Mouse (Mus musculus): ENCODE measurements around the gene Anpep. TPM values are rescaled to one million over a fixed set of nuclear protein-coding genes. Genes with fewer than 3 reads are reported as not detected.

Anpep gene
- total and polyA plus RNA-seq, 3 experiments = 7.6 to 77.2 (median 40.2) TPM

- TF ChIP-seq ZC3H11A (IDR thresholded peaks at IDR 0.05; ENCODE audit: low read depth, low read length) = peak; percentile 57
- peak; percentile 66; the same call in 1 of the 2 replicates for TF ChIP-seq MYC (IDR thresholded peaks at IDR 0.05; ENCODE audit: low read depth, low read length)
- no peak for TF ChIP-seq MYB (IDR thresholded peaks at IDR 0.05; ENCODE audit: low read depth, low read length)
- no peak for TF ChIP-seq TBP (IDR thresholded peaks at IDR 0.05; ENCODE audit: low read depth, low read length)
These were observed 79.9 kb downstream of the Anpep start (continued) for GRCm38 (mm10) chr7:79780647-79781626.

Other genes with a start within 250 kb of the Anpep start
- not detected in 2 replicates for gene Rhcg, start 243.4 kb downstream of the Anpep start, total RNA-seq (2012; rRNA removed)
- gene Rhcg, start 243.4 kb downstream of the Anpep start, polyA plus RNA-seq (2012; ENCODE audit: insufficient read depth in 1 of 2, insufficient read length in 2 of 2, low read depth in 1 of 2, low replicate concordance in 2 of 2, missing spikeins in 1 of 2) = not detected
- 10.6 and 12.9 TPM in 2 replicates for gene Ticrr, start 200.9 kb downstream of the Anpep start, total RNA-seq (2012; rRNA removed)
- 10 to 100 TPM; 23.8 to 55.6 TPM for gene Ticrr, start 200.9 kb downstream of the Anpep start, polyA plus RNA-seq (2012; ENCODE audit: insufficient read depth in 1 of 2, insufficient read length in 2 of 2, low read depth in 1 of 2, low replicate concordance in 2 of 2, missing spikeins in 1 of 2)
- gene Kif7, start 145.3 kb downstream of the Anpep start, total RNA-seq (2012; rRNA removed) = 12.1 and 13.1 TPM in 2 replicates
- gene Kif7, start 145.3 kb downstream of the Anpep start, polyA plus RNA-seq (2012; ENCODE audit: insufficient read depth in 1 of 2, insufficient read length in 2 of 2, low read depth in 1 of 2, low replicate concordance in 2 of 2, missing spikeins in 1 of 2) = 10 to 100 TPM in 1 of 2 experiments, not detected in 1; 15.6 TPM
- gene Plin1, start 128.2 kb downstream of the Anpep start, total RNA-seq (2012; rRNA removed) = 0.10 and 0.19 TPM in 2 replicates
- under 1 TPM in 1 of 2 experiments, not detected in 1; 0.08 TPM for gene Plin1, start 128.2 kb downstream of the Anpep start, polyA plus RNA-seq (2012; ENCODE audit: insufficient read depth in 1 of 2, insufficient read length in 2 of 2, low read depth in 1 of 2, low replicate concordance in 2 of 2, missing spikeins in 1 of 2)
- 3.4 and 3.9 TPM in 2 replicates for gene Pex11a, start 117.9 kb downstream of the Anpep start, total RNA-seq (2012; rRNA removed)
- 1 to 10 TPM in 1 of 2 experiments, not detected in 1; 8.7 TPM for gene Pex11a, start 117.9 kb downstream of the Anpep start, polyA plus RNA-seq (2012; ENCODE audit: insufficient read depth in 1 of 2, insufficient read length in 2 of 2, low read depth in 1 of 2, low replicate concordance in 2 of 2, missing spikeins in 1 of 2)
- gene Wdr93, start 117.9 kb downstream of the Anpep start, total RNA-seq (2012; rRNA removed) = 0.16 and 0.23 TPM in 2 replicates
- gene Wdr93, start 117.9 kb downstream of the Anpep start, polyA plus RNA-seq (2012; ENCODE audit: insufficient read depth in 1 of 2, insufficient read length in 2 of 2, low read depth in 1 of 2, low replicate concordance in 2 of 2, missing spikeins in 1 of 2) = under 1 TPM in 1 of 2 experiments, not detected in 1; 0.40 TPM
- gene Mesp1, start 67.3 kb downstream of the Anpep start, total RNA-seq (2012; rRNA removed) = not detected in 2 replicates
- not detected for gene Mesp1, start 67.3 kb downstream of the Anpep start, polyA plus RNA-seq (2012; ENCODE audit: insufficient read depth in 1 of 2, insufficient read length in 2 of 2, low read depth in 1 of 2, low replicate concordance in 2 of 2, missing spikeins in 1 of 2)
- gene Mesp2, start 50.3 kb downstream of the Anpep start, total RNA-seq (2012; rRNA removed) = not detected in 2 replicates
- gene Mesp2, start 50.3 kb downstream of the Anpep start, polyA plus RNA-seq (2012; ENCODE audit: insufficient read depth in 1 of 2, insufficient read length in 2 of 2, low read depth in 1 of 2, low replicate concordance in 2 of 2, missing spikeins in 1 of 2) = not detected
- 8.3 and 8.6 TPM in 2 replicates for gene Ap3s2, start 59.6 kb upstream of the Anpep start, total RNA-seq (2012; rRNA removed)
- 10 to 100 TPM; 18.2 to 91.2 TPM for gene Ap3s2, start 59.6 kb upstream of the Anpep start, polyA plus RNA-seq (2012; ENCODE audit: insufficient read depth in 1 of 2, insufficient read length in 2 of 2, low read depth in 1 of 2, low replicate concordance in 2 of 2, missing spikeins in 1 of 2)
- gene Arpin, start 74.3 kb upstream of the Anpep start, total RNA-seq (2012; rRNA removed) = not detected in 2 replicates
- gene Arpin, start 74.3 kb upstream of the Anpep start, polyA plus RNA-seq (2012; ENCODE audit: insufficient read depth in 1 of 2, insufficient read length in 2 of 2, low read depth in 1 of 2, low replicate concordance in 2 of 2, missing spikeins in 1 of 2) = not detected
- 11.8 and 14.8 TPM in 2 replicates for gene Zfp710, start 163.8 kb upstream of the Anpep start, total RNA-seq (2012; rRNA removed)
- gene Zfp710, start 163.8 kb upstream of the Anpep start, polyA plus RNA-seq (2012; ENCODE audit: insufficient read depth in 1 of 2, insufficient read length in 2 of 2, low read depth in 1 of 2, low replicate concordance in 2 of 2, missing spikeins in 1 of 2) = 10 to 100 TPM in 1 of 2 experiments, not detected in 1; 19.1 TPM